Mouse (Mus musculus) kidney, postnatal 14 days (tissue): ENCODE data around the gene Plk2.
"Not testable (repeated sequence)": the region's sequence is repeated elsewhere in the genome, so short reads cannot be mapped to it uniquely, and the experiment has no call there.

ENCODE experiments used
- DNase-seq: peaks from one replicate; pipeline ENCODE4 v3.0.0; 2022; ENCODE audit warnings: mixed read lengths

Plk2 gene

GRCm38 (mm10) chr13:110394291-110395178 lies at the start of gene Plk2:
Plk2 (plus strand) TSS chr13:110395046.
- peak; percentile 96 for DNase-seq

- DNase-seq: no peak
Observed at GRCm38 (mm10) chr13:110346707-110347106, 48.1 kb upstream of the Plk2 start.

GRCm38 (mm10) chr13:110351051-110351450 lies 43.8 kb upstream of the Plk2 start:
- DNase-seq: no peak

- no peak for DNase-seq
Observed at GRCm38 (mm10) chr13:110356941-110357340, 37.9 kb upstream of the Plk2 start, which contains the start of gene Gapt. Gapt (minus strand) TSS chr13:110357199.

GRCm38 (mm10) chr13:110363722-110364121 lies 31.1 kb upstream of the Plk2 start:
- no peak for DNase-seq

GRCm38 (mm10) chr13:110366477-110366876 lies 28.4 kb upstream of the Plk2 start:
- no peak for DNase-seq

GRCm38 (mm10) chr13:110367961-110368555 lies 26.8 kb upstream of the Plk2 start:
- no peak for DNase-seq

GRCm38 (mm10) chr13:110368556-110369040 lies 26.2 kb upstream of the Plk2 start:
- DNase-seq: peak; percentile 29

- DNase-seq: no peak
Observed at GRCm38 (mm10) chr13:110369673-110370072, 25.2 kb upstream of the Plk2 start.

- DNase-seq: peak; percentile 35
Observed at GRCm38 (mm10) chr13:110382447-110382901, 12.4 kb upstream of the Plk2 start.

GRCm38 (mm10) chr13:110384514-110384913 lies 10.3 kb upstream of the Plk2 start:
- DNase-seq: no peak

- peak; percentile 80 for DNase-seq
Observed at GRCm38 (mm10) chr13:110392210-110392609, 2.6 kb upstream of the Plk2 start.

- DNase-seq: peak; percentile 25
Observed at GRCm38 (mm10) chr13:110392631-110393030, 2.2 kb upstream of the Plk2 start.

- no peak for DNase-seq
Observed at GRCm38 (mm10) chr13:110395179-110395794, 441 bp downstream of the Plk2 start.

GRCm38 (mm10) chr13:110395916-110396685 lies 1.3 kb downstream of the Plk2 start:
- peak; percentile 21 for DNase-seq

- DNase-seq: no peak
Observed at GRCm38 (mm10) chr13:110397750-110398149, 2.9 kb downstream of the Plk2 start.

GRCm38 (mm10) chr13:110398513-110399270 lies 3.8 kb downstream of the Plk2 start:
- peak; percentile 32 for DNase-seq

GRCm38 (mm10) chr13:110401443-110401842 lies 6.6 kb downstream of the Plk2 start:
- DNase-seq: no peak

GRCm38 (mm10) chr13:110401877-110402276 lies 7.0 kb downstream of the Plk2 start:
- DNase-seq: no peak

- DNase-seq: no peak
Observed at GRCm38 (mm10) chr13:110404059-110404458, 9.2 kb downstream of the Plk2 start.

- not testable (repeated sequence) for DNase-seq
Observed at GRCm38 (mm10) chr13:110404686-110405085, 9.8 kb downstream of the Plk2 start.

- DNase-seq: peak; percentile 60
Observed at GRCm38 (mm10) chr13:110406152-110406551, 11.3 kb downstream of the Plk2 start.
